Comparison of ENCODE assay signal across 18 mouse cellular contexts in genomic region chr13:93309295-93309694, GRCm38 (mm10). TPM values are rescaled to one million over a fixed set of nuclear protein-coding genes. Genes with fewer than 3 reads are reported as not detected.
DNase-seq lines count a peak whose midpoint lies in the region; ATAC-seq and TF ChIP-seq lines count a peak whose summit lies in the region.
"Had no signal": no experiment of that assay in that cellular context is flagged by ENCODE, and none has a peak within 500 bp of the region (broad histone marks: within the 10 kb centered on the region; RNA-seq: fewer than 3 reads in every experiment).

No protein-coding gene starts in this region.

- H3K4me2 ChIP-seq in heart, embryonic 14.5 days (ENCODE audit: low read length) = peak overlapping the region; percentile 60
- peak overlapping the region; percentile 72 for H3K4me2 ChIP-seq in heart, postnatal 0 days (ENCODE audit: low read depth, low read length)
- H3K4me2 ChIP-seq: liver, embryonic 15.5 days had no signal

- peak overlapping the region; percentile 63; the same call in 1 of the 2 replicates for H3K27ac ChIP-seq in heart, embryonic 10.5 days
- no peak overlapping the region for H3K27ac ChIP-seq in layer of hippocampus, adult 2 months
- H3K27ac ChIP-seq in heart, embryonic 14.5 days (replicated peaks in 1 of 2; ENCODE audit: control insufficient read depth in 1 of 2, insufficient read depth in 1 of 2, low read depth in 2 of 2, low read length in 2 of 2) = peak overlapping the region; percentile 72 to 83
- peak overlapping the region; percentile 80 for H3K27ac ChIP-seq in heart, postnatal 0 days (ENCODE audit: low read depth)
- H3K27ac ChIP-seq: embryonic facial prominence, embryonic 13.5 days; liver, embryonic 15.5 days had no signal

- no peaks in the 10 kb centered on the region for H3K27me3 ChIP-seq in heart, embryonic 10.5 days (ENCODE audit: insufficient read depth, poor library complexity, severe bottlenecking)
- no peaks in the 10 kb centered on the region for H3K27me3 ChIP-seq in heart, embryonic 14.5 days (ENCODE audit: control insufficient read depth, insufficient read depth, low read length)
- no peaks in the 10 kb centered on the region for H3K27me3 ChIP-seq in heart, postnatal 0 days (ENCODE audit: control insufficient read depth, insufficient read depth, low read length)
- H3K27me3 ChIP-seq: embryonic facial prominence, embryonic 13.5 days; liver, embryonic 15.5 days had no signal

- no peak for DNase-seq in heart, embryonic 10.5 days (ENCODE audit: low spot score)
- no peak for DNase-seq in heart, adult 8-10 months (ENCODE audit: low spot score)
- DNase-seq in layer of hippocampus, adult 2 months (ENCODE audit: low spot score in 2 of 2) = no peak
- DNase-seq in layer of hippocampus, postnatal 14 days (ENCODE audit: low spot score in 2 of 2) = no peak
- peak; percentile 78 for DNase-seq in heart, postnatal 0 days (ENCODE audit: low spot score)
- no peak for DNase-seq in lung, postnatal 4 days
- DNase-seq: adrenal gland, adult 8-10 months; cerebellum, adult 8-10 months; gastrocnemius, postnatal 25 days; kidney, adult 11 months; midbrain, embryonic 14.5 days; right cerebral cortex, postnatal 25 days; thymus, postnatal 36 days had no signal

- ATAC-seq in heart, embryonic 14.5 days (ENCODE audit: insufficient number of reproducible peaks, insufficient read depth, low FRiP score, low read depth) = no peak
- peak; percentile 71 for ATAC-seq in heart, postnatal 0 days (ENCODE audit: insufficient read depth, low read depth)
- ATAC-seq: lung, postnatal 0 days had no signal

- WGBS in heart, embryonic 10.5 days = 18% methylated on average over 1 of the region's 1 CpGs
- 11% methylated on average over 1 of the region's 1 CpGs for WGBS in heart, embryonic 14.5 days
- 13% methylated on average over 1 of the region's 1 CpGs for WGBS in heart, postnatal 0 days

- H3K4me3 ChIP-seq in heart, embryonic 10.5 days = peak overlapping the region; percentile 22; the same call in 1 of the 2 replicates
- H3K4me3 ChIP-seq in layer of hippocampus, adult 2 months = peak overlapping the region; percentile 93
- no peak overlapping the region for H3K4me3 ChIP-seq in heart, embryonic 14.5 days (ENCODE audit: control insufficient read depth in 1 of 2, insufficient read depth in 1 of 2, low read depth in 1 of 2, low read length in 2 of 2)
- H3K4me3 ChIP-seq in heart, postnatal 0 days (ENCODE audit: low read depth, low read length) = peak overlapping the region; percentile 81; the same call in 1 of the 2 replicates
- H3K4me3 ChIP-seq: embryonic facial prominence, embryonic 13.5 days; liver, embryonic 15.5 days; myocyte had no signal

- peak overlapping the region; percentile 42 for H3K9ac ChIP-seq in heart, embryonic 14.5 days (ENCODE audit: low read length)
- no peak overlapping the region for H3K9ac ChIP-seq in heart, postnatal 0 days (replicated peaks; ENCODE audit: low read depth, low read length)
- H3K9ac ChIP-seq: embryonic facial prominence, embryonic 13.5 days; liver, embryonic 15.5 days had no signal

- TF ChIP-seq EP300 in heart, postnatal 0 days (IDR thresholded peaks at IDR 0.05; ENCODE audit: low read depth) = peak; percentile 12; the same call in 1 of the 2 replicates

- TF ChIP-seq CTCF in layer of hippocampus, adult 2 months (conservative IDR thresholded peaks at IDR 0.05) = no peak
- no peak for TF ChIP-seq CTCF in heart, postnatal 0 days (IDR thresholded peaks at IDR 0.05; ENCODE audit: low read depth)

- H3K36me3 ChIP-seq in heart, embryonic 10.5 days = no peaks in the 10 kb centered on the region
- H3K36me3 ChIP-seq in heart, embryonic 14.5 days (ENCODE audit: control insufficient read depth, insufficient read depth, low read length) = no peaks in the 10 kb centered on the region
- H3K36me3 ChIP-seq in heart, postnatal 0 days (replicated peaks; ENCODE audit: control insufficient read depth, insufficient read depth, low read length) = no peaks in the 10 kb centered on the region
- H3K36me3 ChIP-seq: embryonic facial prominence, embryonic 13.5 days; liver, embryonic 15.5 days had no signal

- H3K4me1 ChIP-seq in heart, embryonic 10.5 days = peaks cover 38% of the 10 kb centered on the region; the same call in 1 of the 2 replicates
- peaks cover 0 to 44% of the 10 kb centered on the region in 2 experiments for H3K4me1 ChIP-seq in heart, embryonic 14.5 days (ENCODE audit: control insufficient read depth in 2 of 2, insufficient read depth in 2 of 2, low read length in 2 of 2)
- H3K4me1 ChIP-seq in heart, postnatal 0 days (ENCODE audit: control insufficient read depth, insufficient read depth) = peaks cover 19% of the 10 kb centered on the region

- no peaks in the 10 kb centered on the region for H3K9me3 ChIP-seq in heart, embryonic 10.5 days
- H3K9me3 ChIP-seq in heart, embryonic 14.5 days (ENCODE audit: control insufficient read depth, low read length) = no peaks in the 10 kb centered on the region
- H3K9me3 ChIP-seq in heart, postnatal 0 days (replicated peaks; ENCODE audit: control insufficient read depth, low read length) = no peaks in the 10 kb centered on the region
- H3K9me3 ChIP-seq: embryonic facial prominence, embryonic 13.5 days; liver, embryonic 15.5 days had no signal

RNA-seq across cellular contexts. Expression of gene Homer1, which starts 9.9 kb away (rescaled TPM):
- polyA plus RNA-seq in heart, embryonic 10.5 days (2016; fragmentation: Nextera tagmentation; extraction: Ambion mirVana) = 18.4 and 18.5 TPM in 2 replicates
- total RNA-seq in heart, adult 8-10 months (2022) = 10 to 100 TPM; 56.1 to 67.6 (median 57.1) TPM
- total RNA-seq in layer of hippocampus, adult 2 months (2021) = 100 to 1,000 TPM; 163 to 171 TPM
- 100 to 1,000 TPM; 145 TPM for total RNA-seq in layer of hippocampus, postnatal 14 days (2021)
- polyA plus RNA-seq in heart, embryonic 14.5 days (2014; fragmentation: Nextera tagmentation; extraction: Ambion mirVana) = 18.8 and 20.3 TPM in 2 replicates
- 71.9 and 84.9 TPM in 2 replicates for total RNA-seq in heart, postnatal 0 days (2014; rRNA removed; ENCODE audit: low replicate concordance)
- polyA plus RNA-seq in heart, postnatal 0 days (2015; fragmentation: Nextera tagmentation; extraction: Ambion mirVana) = 13.3 and 14.8 TPM in 2 replicates

Comparison
In these comparisons a context has a peak if more than half of its experiments do, and no peak if none do; other contexts are left out.
1. H3K4me3 ChIP-seq: peak in heart, embryonic 10.5 days (single experiment), layer of hippocampus, adult 2 months (single experiment) and heart, postnatal 0 days (single experiment); none in heart, embryonic 14.5 days (0 of 2).